Mouse (Mus musculus) thymus, postnatal 0 days (tissue): ENCODE measurements around the gene Cand1. TPM values are rescaled to one million over a fixed set of nuclear protein-coding genes. Genes with fewer than 3 reads are reported as not detected.

Source experiments
- DNase-seq: peaks from one replicate; pipeline ENCODE4 v3.0.0-alpha.2; 2015; ENCODE audit warnings: low spot score
- polyA plus RNA-seq: library from polyadenylated mRNA; unstranded; fragments of >200 nt; fragmentation: Nextera tagmentation; extraction: Ambion mirVana; gene quantifications from 2 replicates; pipeline ENCODE4 v1.2.1, GENCODE M21; 2015

Gene Cand1
- 28.6 and 35.7 TPM in 2 replicates for polyA plus RNA-seq

GRCm38 (mm10) chr10:119239969-119240721 is at the start of gene Cand1:
Gene Cand1 (minus strand): TSS chr10:119240055.
- peak; percentile 98 for DNase-seq

GRCm38 (mm10) chr10:119278871-119279270 is 39.0 kb upstream of the Cand1 start:
- no peak for DNase-seq

GRCm38 (mm10) chr10:119274333-119274732 is 34.5 kb upstream of the Cand1 start:
- no peak for DNase-seq

GRCm38 (mm10) chr10:119272536-119272935 is 32.7 kb upstream of the Cand1 start:
- DNase-seq: no peak

- DNase-seq: no peak
Observed at GRCm38 (mm10) chr10:119272005-119272404, 32.1 kb upstream of the Cand1 start.

GRCm38 (mm10) chr10:119271101-119271500 is 31.2 kb upstream of the Cand1 start:
- no peak for DNase-seq

GRCm38 (mm10) chr10:119270384-119270985 is 30.6 kb upstream of the Cand1 start:
- no peak for DNase-seq

GRCm38 (mm10) chr10:119264761-119265160 is 24.9 kb upstream of the Cand1 start:
- no peak for DNase-seq

GRCm38 (mm10) chr10:119262821-119263220 is 23.0 kb upstream of the Cand1 start:
- no peak for DNase-seq

GRCm38 (mm10) chr10:119257876-119258275 is 18.0 kb upstream of the Cand1 start:
- no peak for DNase-seq

GRCm38 (mm10) chr10:119244146-119244545 is 4.3 kb upstream of the Cand1 start:
- no peak for DNase-seq

- DNase-seq: no peak
Observed at GRCm38 (mm10) chr10:119240722-119241089, 851 bp upstream of the Cand1 start.

- no peak for DNase-seq
Observed at GRCm38 (mm10) chr10:119239633-119239968, 254 bp downstream of the Cand1 start.

GRCm38 (mm10) chr10:119238985-119239631 is 747 bp downstream of the Cand1 start:
- peak; percentile 39 for DNase-seq

- no peak for DNase-seq
Observed at GRCm38 (mm10) chr10:119231526-119231925, 8.3 kb downstream of the Cand1 start.

- no peak for DNase-seq
Observed at GRCm38 (mm10) chr10:119230703-119231102, 9.2 kb downstream of the Cand1 start.

- DNase-seq: no peak
Observed at GRCm38 (mm10) chr10:119230074-119230669, 9.7 kb downstream of the Cand1 start.

- DNase-seq: no peak
Observed at GRCm38 (mm10) chr10:119223686-119224085, 16.2 kb downstream of the Cand1 start.

GRCm38 (mm10) chr10:119221631-119222030 is 18.2 kb downstream of the Cand1 start:
- DNase-seq: no peak

- no peak for DNase-seq
Observed at GRCm38 (mm10) chr10:119219415-119219814, 20.4 kb downstream of the Cand1 start.

- peak; percentile 34 for DNase-seq
Observed at GRCm38 (mm10) chr10:119218274-119219080, 21.4 kb downstream of the Cand1 start.
